Mouse (Mus musculus): ENCODE measurements at regions not wholly inside any gene's neighbourhood (a gene's known extent, or its start where the extent isn't known, plus 50 kb on each side); places are given as distances from the start of the nearest gene placed in this dataset.

DNA sequence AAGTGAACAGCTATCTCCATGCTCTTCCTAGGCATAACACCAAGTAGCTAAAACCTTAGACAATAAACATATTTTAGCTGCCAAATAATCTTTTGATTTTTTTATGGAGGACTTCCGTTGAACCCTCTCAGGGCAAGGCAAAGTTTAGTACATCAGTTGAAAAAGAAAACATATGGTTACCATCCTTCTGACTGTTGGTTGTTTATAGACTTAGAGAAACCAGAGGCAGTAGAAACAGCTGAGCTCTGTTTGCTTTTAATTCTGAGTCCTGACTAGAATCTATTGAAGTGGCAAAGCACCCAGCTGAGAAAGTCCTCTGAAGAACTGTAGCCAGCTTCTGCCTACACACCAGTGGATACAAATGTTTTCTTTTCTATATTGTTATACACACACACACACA lies 109.7 kb downstream of the Alg10b start:
- 0 out of 2 replicates have a peak, but pooled peaks cover 3% of the 10 kb centered on the region for H3K9me3 ChIP-seq
- TF ChIP-seq GATA1 (IDR thresholded peaks at IDR 0.05; ENCODE audit: borderline replicate concordance, low read length) (no peak), FLI1 (IDR thresholded peaks at IDR 0.05; ENCODE audit: low read length) (no peak)

GRCm38 (mm10) chr15:90334406-90334805 lies 110.3 kb downstream of the Alg10b start:
- Histone ChIP-seq H3K36me3 (replicated peaks; ENCODE audit: low read length) (no peaks in the 10 kb centered on the region), H3K4me1 (no peaks in the 10 kb centered on the region), H3K9me3 (0 out of 2 replicates have a peak, but pooled peaks cover 3% of the 10 kb centered on the region), H3K4me3 (replicated peaks) (no peak overlapping the region), H3K27me3 (replicated peaks) (no peaks in the 10 kb centered on the region)
- TF ChIP-seq GATA1 (IDR thresholded peaks at IDR 0.05; ENCODE audit: borderline replicate concordance, low read length) (no peak), FLI1 (IDR thresholded peaks at IDR 0.05; ENCODE audit: low read length) (no peak)

More for the DNA sequence above, 109.7 kb downstream of the Alg10b start:
- Histone ChIP-seq H3K4me1 (no peaks in the 10 kb centered on the region), H3K36me3 (replicated peaks; ENCODE audit: low read length) (no peaks in the 10 kb centered on the region), H3K27me3 (replicated peaks) (no peaks in the 10 kb centered on the region), H3K4me3 (replicated peaks) (no peak overlapping the region)

DNA sequence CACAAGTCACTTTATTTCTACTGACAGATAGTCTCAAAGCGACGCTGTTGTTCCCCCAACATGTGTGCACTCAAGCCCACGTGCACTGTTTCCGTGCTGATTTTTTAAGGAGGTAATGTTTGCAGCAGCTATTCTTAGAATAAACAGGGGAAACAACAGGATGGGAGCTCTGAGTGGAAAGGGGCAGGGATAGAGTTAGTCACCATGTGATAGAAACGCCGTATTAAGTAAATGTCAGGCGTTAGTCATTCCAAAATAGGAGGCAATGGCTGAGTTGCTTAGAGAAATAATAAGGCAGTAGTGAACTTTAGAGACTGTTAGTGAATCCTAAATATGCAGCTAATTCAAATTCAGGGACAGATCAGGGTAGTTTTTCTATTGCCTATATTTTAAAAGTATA lies 111.4 kb downstream of the Alg10b start:
- no peaks in the 10 kb centered on the region for H3K27me3 ChIP-seq (replicated peaks)
- no peaks in the 10 kb centered on the region for H3K4me1 ChIP-seq
- TF ChIP-seq GATA1 (IDR thresholded peaks at IDR 0.05; ENCODE audit: borderline replicate concordance, low read length) (no peak), FLI1 (IDR thresholded peaks at IDR 0.05; ENCODE audit: low read length) (no peak)
- no peak overlapping the region for H3K4me3 ChIP-seq (replicated peaks)
- H3K36me3 ChIP-seq (replicated peaks; ENCODE audit: low read length): no peaks in the 10 kb centered on the region
- 0 out of 2 replicates have a peak, but pooled peaks cover 3% of the 10 kb centered on the region for H3K9me3 ChIP-seq

GRCm38 (mm10) chr15:90340089-90340488 lies 116.0 kb downstream of the Alg10b start:
- TF ChIP-seq FLI1 (IDR thresholded peaks at IDR 0.05; ENCODE audit: low read length) (no peak), GATA1 (IDR thresholded peaks at IDR 0.05; ENCODE audit: borderline replicate concordance, low read length) (no peak)

GRCm38 (mm10) chr15:90341261-90341660 lies 117.2 kb downstream of the Alg10b start:
- TF ChIP-seq FLI1 (IDR thresholded peaks at IDR 0.05; ENCODE audit: low read length) (no peak), GATA1 (IDR thresholded peaks at IDR 0.05; ENCODE audit: borderline replicate concordance, low read length) (no peak)
- Histone ChIP-seq H3K4me3 (replicated peaks) (no peak overlapping the region), H3K4me1 (no peaks in the 10 kb centered on the region), H3K9me3 (peaks cover 9% of the 10 kb centered on the region; the same call in 1 of the 2 replicates), H3K27me3 (replicated peaks) (no peaks in the 10 kb centered on the region), H3K36me3 (replicated peaks; ENCODE audit: low read length) (no peaks in the 10 kb centered on the region)

More at GRCm38 (mm10) chr15:90340089-90340488, 116.0 kb downstream of the Alg10b start:
- Histone ChIP-seq H3K36me3 (replicated peaks; ENCODE audit: low read length) (no peaks in the 10 kb centered on the region), H3K9me3 (peaks cover 9% of the 10 kb centered on the region; the same call in 1 of the 2 replicates), H3K27me3 (replicated peaks) (no peaks in the 10 kb centered on the region), H3K4me1 (no peaks in the 10 kb centered on the region), H3K4me3 (replicated peaks) (no peak overlapping the region)

- Histone ChIP-seq H3K27me3 (replicated peaks) (no peaks in the 10 kb centered on the region), H3K36me3 (replicated peaks; ENCODE audit: low read length) (no peaks in the 10 kb centered on the region), H3K4me1 (no peaks in the 10 kb centered on the region), H3K4me3 (replicated peaks) (no peak overlapping the region), H3K9me3 (peaks cover 25% of the 10 kb centered on the region)
- TF ChIP-seq GATA1 (IDR thresholded peaks at IDR 0.05; ENCODE audit: borderline replicate concordance, low read length) (no peak), FLI1 (IDR thresholded peaks at IDR 0.05; ENCODE audit: low read length) (no peak)
These were observed 119.7 kb downstream of the Alg10b start for GRCm38 (mm10) chr15:90343771-90344170.

GRCm38 (mm10) chr15:90344956-90345355 lies 120.8 kb downstream of the Alg10b start:
- no peak overlapping the region for H3K4me3 ChIP-seq (replicated peaks)
- H3K27me3 ChIP-seq (replicated peaks): no peaks in the 10 kb centered on the region
- no peaks in the 10 kb centered on the region for H3K4me1 ChIP-seq
- TF ChIP-seq FLI1 (IDR thresholded peaks at IDR 0.05; ENCODE audit: low read length): no peak
- TF ChIP-seq GATA1 (IDR thresholded peaks at IDR 0.05; ENCODE audit: borderline replicate concordance, low read length): no peak
- H3K36me3 ChIP-seq (replicated peaks; ENCODE audit: low read length): no peaks in the 10 kb centered on the region
- peaks cover 25% of the 10 kb centered on the region for H3K9me3 ChIP-seq

DNA sequence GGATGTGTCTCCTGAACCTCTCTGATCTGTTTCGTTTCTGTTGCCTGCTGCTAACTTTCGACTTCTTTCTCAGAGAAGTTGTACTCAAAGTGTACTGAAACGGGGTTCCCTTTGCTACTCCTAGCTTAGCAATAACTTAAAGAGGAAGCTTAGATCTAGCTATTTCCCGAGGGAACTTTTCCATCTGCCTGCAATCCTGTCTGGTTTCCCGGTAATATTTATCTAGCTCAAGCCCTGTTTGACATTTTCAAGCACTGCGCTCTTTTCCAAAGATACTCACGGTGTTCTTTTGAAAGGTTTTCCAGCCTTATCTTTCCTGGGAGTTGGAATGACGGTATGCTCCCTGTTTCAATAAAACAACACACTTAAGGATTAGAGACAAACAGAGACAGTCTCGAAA lies 122.1 kb downstream of the Alg10b start:
- no peaks in the 10 kb centered on the region for H3K4me1 ChIP-seq
- H3K9me3 ChIP-seq: peaks cover 25% of the 10 kb centered on the region
- H3K27me3 ChIP-seq (replicated peaks): no peaks in the 10 kb centered on the region
- no peaks in the 10 kb centered on the region for H3K36me3 ChIP-seq (replicated peaks; ENCODE audit: low read length)
- no peak for TF ChIP-seq FLI1 (IDR thresholded peaks at IDR 0.05; ENCODE audit: low read length)
- no peak overlapping the region for H3K4me3 ChIP-seq (replicated peaks)

GRCm38 (mm10) chr15:90346757-90347156 lies 122.6 kb downstream of the Alg10b start:
- no peaks in the 10 kb centered on the region for H3K36me3 ChIP-seq (replicated peaks; ENCODE audit: low read length)
- H3K4me1 ChIP-seq: no peaks in the 10 kb centered on the region
- no peak overlapping the region for H3K4me3 ChIP-seq (replicated peaks)
- H3K9me3 ChIP-seq: peaks cover 25% of the 10 kb centered on the region
- TF ChIP-seq GATA1 (IDR thresholded peaks at IDR 0.05; ENCODE audit: borderline replicate concordance, low read length) (no peak), FLI1 (IDR thresholded peaks at IDR 0.05; ENCODE audit: low read length) (no peak)
- no peaks in the 10 kb centered on the region for H3K27me3 ChIP-seq (replicated peaks)

DNA sequence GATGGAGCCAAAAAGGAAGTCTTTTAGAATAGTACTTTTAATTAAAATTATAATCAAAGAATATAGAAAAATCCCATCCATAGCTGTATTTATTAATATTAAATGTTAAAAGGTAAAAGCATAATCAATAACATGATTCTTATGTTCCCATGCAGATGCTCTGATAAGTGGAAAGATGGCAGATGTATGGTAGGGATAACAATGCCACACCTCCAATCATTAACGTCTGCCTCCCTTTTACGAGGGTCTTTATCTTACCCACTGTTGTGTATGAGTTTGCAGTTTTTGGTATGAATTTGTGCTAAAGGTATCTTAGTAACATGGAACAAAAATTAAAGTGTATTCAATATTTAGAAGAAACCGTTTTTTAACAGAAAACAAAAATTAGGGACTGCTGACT lies 127.8 kb downstream of the Alg10b start:
- TF ChIP-seq GATA1 (IDR thresholded peaks at IDR 0.05; ENCODE audit: borderline replicate concordance, low read length) (no peak), FLI1 (IDR thresholded peaks at IDR 0.05; ENCODE audit: low read length) (no peak)
- H3K4me1 ChIP-seq: no peaks in the 10 kb centered on the region
- peaks cover 15% of the 10 kb centered on the region for H3K9me3 ChIP-seq
- H3K27me3 ChIP-seq (replicated peaks): no peaks in the 10 kb centered on the region
- H3K4me3 ChIP-seq (replicated peaks): no peak overlapping the region
- H3K36me3 ChIP-seq (replicated peaks; ENCODE audit: low read length): no peaks in the 10 kb centered on the region

DNA sequence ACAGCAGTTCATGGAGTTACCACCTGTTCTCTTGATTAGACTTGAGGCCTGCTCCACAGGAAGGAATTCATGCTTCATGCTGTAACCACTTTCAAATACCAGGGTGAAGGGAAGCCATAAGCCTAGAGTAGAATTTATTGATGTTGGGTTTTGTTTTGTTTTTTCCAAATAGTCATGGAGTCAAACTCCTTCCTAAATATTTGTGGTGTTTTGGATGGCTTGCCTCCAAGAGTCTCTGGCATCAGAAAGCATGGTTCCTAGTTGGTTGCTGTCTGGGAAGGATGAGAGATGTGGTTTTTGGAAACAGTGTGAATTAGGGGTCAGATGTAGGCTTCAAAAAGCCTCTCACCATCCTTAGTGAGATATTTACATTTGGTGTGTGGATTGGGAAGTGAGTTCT lies 141.5 kb downstream of the Alg10b start:
- TF ChIP-seq GATA1 (IDR thresholded peaks at IDR 0.05; ENCODE audit: borderline replicate concordance, low read length) (no peak), FLI1 (IDR thresholded peaks at IDR 0.05; ENCODE audit: low read length) (no peak)
- peaks cover 20% of the 10 kb centered on the region for H3K9me3 ChIP-seq
- H3K36me3 ChIP-seq (replicated peaks; ENCODE audit: low read length): no peaks in the 10 kb centered on the region
- no peak overlapping the region for H3K4me3 ChIP-seq (replicated peaks)
- no peaks in the 10 kb centered on the region for H3K27me3 ChIP-seq (replicated peaks)
- no peaks in the 10 kb centered on the region for H3K4me1 ChIP-seq

Data from megakaryocyte, embryonic 14.5 days (primary cell).